Mouse (Mus musculus): Measurements from ENCODE around the gene Ano5. TPM values are rescaled to one million over a fixed set of nuclear protein-coding genes. Genes with fewer than 3 reads are reported as not detected.

Ano5 gene
- polyA plus RNA-seq, 1 experiment from 2014 or later: 0.07 TPM

- Histone ChIP-seq H3K27me3 (replicated peaks; ENCODE audit: insufficient read depth, low read length) (no peaks in the 10 kb centered on the region), H3K4me2 (replicated peaks; ENCODE audit: low read depth, low read length) (no peak overlapping the region), H3K27ac (ENCODE audit: low read length) (no peak overlapping the region), H3K9me3 (ENCODE audit: low read length) (no peaks in the 10 kb centered on the region), H3K4me1 (ENCODE audit: insufficient read depth, low read depth, low read length) (no peaks in the 10 kb centered on the region), H3K4me3 (ENCODE audit: low read depth, low read length) (no peak overlapping the region), H3K9ac (replicated peaks; ENCODE audit: low read depth) (no peak overlapping the region), H3K36me3 (ENCODE audit: insufficient read depth, low read length) (no peaks in the 10 kb centered on the region)
- ATAC-seq (no peak), DNase-seq (ENCODE audit: low spot score) (no peak)
- 72% methylated on average over 4 of the region's 4 CpGs for WGBS
- TF ChIP-seq EP300 (IDR thresholded peaks at IDR 0.05): no peak
- no peak for TF ChIP-seq CTCF (IDR thresholded peaks at IDR 0.05)
Measured at GRCm38 (mm10) chr7:51600021-51600420, 89.2 kb downstream of the Ano5 start.

GRCm38 (mm10) chr7:51603741-51604140 lies 92.9 kb downstream of the Ano5 start:
- 85% methylated on average over 12 of the region's 12 CpGs for WGBS
- no peak for TF ChIP-seq CTCF (IDR thresholded peaks at IDR 0.05)
- TF ChIP-seq EP300 (IDR thresholded peaks at IDR 0.05): no peak
- H3K4me1 ChIP-seq (ENCODE audit: insufficient read depth, low read depth, low read length): no peaks in the 10 kb centered on the region

DNA sequence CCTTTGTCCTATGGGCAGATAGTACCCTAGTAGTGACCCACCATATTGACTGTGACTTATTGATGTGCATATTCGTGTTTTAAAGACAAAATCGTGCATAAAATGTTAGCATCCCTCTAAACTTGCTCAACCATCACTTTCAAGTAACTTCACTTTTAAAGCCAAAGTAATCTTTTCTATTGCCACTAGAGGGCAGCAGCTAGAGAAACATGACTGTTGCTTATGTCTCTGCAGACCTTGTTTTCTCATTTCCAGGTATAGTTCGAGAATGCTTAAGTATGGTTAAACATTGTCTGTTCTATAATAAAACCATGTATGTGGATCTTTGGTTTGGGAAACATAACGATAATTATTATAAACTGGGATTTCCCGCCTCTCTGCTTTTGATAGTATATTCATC lies 103.6 kb downstream of the Ano5 start:
- no peak overlapping the region for H3K4me3 ChIP-seq (ENCODE audit: low read depth, low read length)
- H3K9me3 ChIP-seq (ENCODE audit: low read length): no peaks in the 10 kb centered on the region
- no peak overlapping the region for H3K4me2 ChIP-seq (replicated peaks; ENCODE audit: low read depth, low read length)
- TF ChIP-seq EP300 (IDR thresholded peaks at IDR 0.05) (no peak), CTCF (IDR thresholded peaks at IDR 0.05) (peak; percentile 55)
- H3K4me1 ChIP-seq (ENCODE audit: insufficient read depth, low read depth, low read length): no peaks in the 10 kb centered on the region
- no peak overlapping the region for H3K27ac ChIP-seq (ENCODE audit: low read length)
- H3K9ac ChIP-seq (replicated peaks; ENCODE audit: low read depth): no peak overlapping the region
- DNase-seq (ENCODE audit: low spot score) (peak; percentile 13), ATAC-seq (no peak)
- no peaks in the 10 kb centered on the region for H3K27me3 ChIP-seq (replicated peaks; ENCODE audit: insufficient read depth, low read length)
- H3K36me3 ChIP-seq (ENCODE audit: insufficient read depth, low read length): no peaks in the 10 kb centered on the region
- 33% methylated on average over 5 of the region's 5 CpGs for WGBS

More at GRCm38 (mm10) chr7:51603741-51604140, 92.9 kb downstream of the Ano5 start:
- Histone ChIP-seq H3K27ac (ENCODE audit: low read length) (no peak overlapping the region), H3K36me3 (ENCODE audit: insufficient read depth, low read length) (no peaks in the 10 kb centered on the region), H3K4me3 (ENCODE audit: low read depth, low read length) (no peak overlapping the region), H3K9me3 (ENCODE audit: low read length) (no peaks in the 10 kb centered on the region), H3K4me2 (replicated peaks; ENCODE audit: low read depth, low read length) (no peak overlapping the region), H3K9ac (replicated peaks; ENCODE audit: low read depth) (no peak overlapping the region), H3K27me3 (replicated peaks; ENCODE audit: insufficient read depth, low read length) (no peaks in the 10 kb centered on the region)
- DNase-seq (ENCODE audit: low spot score) (no peak), ATAC-seq (no peak)

- no peak for ATAC-seq
- TF ChIP-seq CTCF (IDR thresholded peaks at IDR 0.05): peak; percentile 39
- no peak for TF ChIP-seq EP300 (IDR thresholded peaks at IDR 0.05)
- H3K4me2 ChIP-seq (replicated peaks; ENCODE audit: low read depth, low read length): no peak overlapping the region
- H3K27ac ChIP-seq (ENCODE audit: low read length): no peak overlapping the region
- H3K4me1 ChIP-seq (ENCODE audit: insufficient read depth, low read depth, low read length): no peaks in the 10 kb centered on the region
- no peaks in the 10 kb centered on the region for H3K9me3 ChIP-seq (ENCODE audit: low read length)
- H3K27me3 ChIP-seq (replicated peaks; ENCODE audit: insufficient read depth, low read length): peaks cover 9% of the 10 kb centered on the region; the same call in 1 of the 2 replicates
- no peak overlapping the region for H3K4me3 ChIP-seq (ENCODE audit: low read depth, low read length)
- no peak overlapping the region for H3K9ac ChIP-seq (replicated peaks; ENCODE audit: low read depth)
- no peaks in the 10 kb centered on the region for H3K36me3 ChIP-seq (ENCODE audit: insufficient read depth, low read length)
- peak; percentile 14 for DNase-seq (ENCODE audit: low spot score)
Measured at GRCm38 (mm10) chr7:51617941-51618340, 107.1 kb downstream of the Ano5 start.

GRCm38 (mm10) chr7:51618412-51618811 lies 107.6 kb downstream of the Ano5 start:
- H3K36me3 ChIP-seq (ENCODE audit: insufficient read depth, low read length): no peaks in the 10 kb centered on the region
- WGBS: 23% methylated on average over 2 of the region's 2 CpGs
- ATAC-seq: no peak
- no peak overlapping the region for H3K27ac ChIP-seq (ENCODE audit: low read length)
- H3K4me2 ChIP-seq (replicated peaks; ENCODE audit: low read depth, low read length): no peak overlapping the region
- no peak for TF ChIP-seq CTCF (IDR thresholded peaks at IDR 0.05)
- TF ChIP-seq EP300 (IDR thresholded peaks at IDR 0.05): no peak
- no peak for DNase-seq (ENCODE audit: low spot score)
- H3K4me1 ChIP-seq (ENCODE audit: insufficient read depth, low read depth, low read length): no peaks in the 10 kb centered on the region
- H3K4me3 ChIP-seq (ENCODE audit: low read depth, low read length): no peak overlapping the region
- no peak overlapping the region for H3K9ac ChIP-seq (replicated peaks; ENCODE audit: low read depth)
- no peaks in the 10 kb centered on the region for H3K9me3 ChIP-seq (ENCODE audit: low read length)
- peaks cover 9% of the 10 kb centered on the region; the same call in 1 of the 2 replicates for H3K27me3 ChIP-seq (replicated peaks; ENCODE audit: insufficient read depth, low read length)

- Histone ChIP-seq H3K36me3 (ENCODE audit: insufficient read depth, low read length) (no peaks in the 10 kb centered on the region), H3K27ac (ENCODE audit: low read length) (no peak overlapping the region), H3K4me3 (ENCODE audit: low read depth, low read length) (no peak overlapping the region), H3K4me2 (replicated peaks; ENCODE audit: low read depth, low read length) (no peak overlapping the region), H3K9ac (replicated peaks; ENCODE audit: low read depth) (no peak overlapping the region), H3K9me3 (ENCODE audit: low read length) (no peaks in the 10 kb centered on the region), H3K4me1 (ENCODE audit: insufficient read depth, low read depth, low read length) (no peaks in the 10 kb centered on the region), H3K27me3 (replicated peaks; ENCODE audit: insufficient read depth, low read length) (peaks cover 18% of the 10 kb centered on the region; the same call in 1 of the 2 replicates)
- no peak for ATAC-seq
- WGBS: 24% methylated on average over 1 of the region's 1 CpGs
- no peak for DNase-seq (ENCODE audit: low spot score)
- no peak for TF ChIP-seq CTCF (IDR thresholded peaks at IDR 0.05)
- no peak for TF ChIP-seq EP300 (IDR thresholded peaks at IDR 0.05)
Measured at GRCm38 (mm10) chr7:51619977-51620376, 109.1 kb downstream of the Ano5 start.

- H3K4me3 ChIP-seq (ENCODE audit: low read depth, low read length): no peak within 1 kb of the TSS
- ATAC-seq (no peak), DNase-seq (ENCODE audit: low spot score) (peak; percentile 54)
- H3K4me1 ChIP-seq (ENCODE audit: insufficient read depth, low read depth, low read length): no peaks in the 10 kb centered on the region
- TF ChIP-seq CTCF (IDR thresholded peaks at IDR 0.05) (no peak), EP300 (IDR thresholded peaks at IDR 0.05) (no peak)
- H3K4me2 ChIP-seq (replicated peaks; ENCODE audit: low read depth, low read length): no peak within 1 kb of the TSS
- peaks cover 22% of the 10 kb centered on the region; the same call in 1 of the 2 replicates for H3K27me3 ChIP-seq (replicated peaks; ENCODE audit: insufficient read depth, low read length)
- no peaks in the 10 kb centered on the region for H3K36me3 ChIP-seq (ENCODE audit: insufficient read depth, low read length)
- no peak within 1 kb of the TSS for H3K9ac ChIP-seq (replicated peaks; ENCODE audit: low read depth)
- H3K9me3 ChIP-seq (ENCODE audit: low read length): no peaks in the 10 kb centered on the region
- no peak within 1 kb of the TSS for H3K27ac ChIP-seq (ENCODE audit: low read length)
- under 1% methylated on average over 23 of the region's 23 CpGs for WGBS
Measured at GRCm38 (mm10) chr7:51621694-51622145, 110.9 kb downstream of the Ano5 start, which contains the start of gene Slc17a6. TSS of gene Slc17a6 (plus strand) at chr7:51622006.

All from lung, postnatal 0 days (tissue).